Mouse (Mus musculus) ES-E14 (cell line): ENCODE data around the gene Yod1.

Experiments
- CHD2 ChIP-seq: IDR thresholded peaks from 2 replicates; pipeline ENCODE4 v1.6.1; 2014; ENCODE audit warnings: mild to moderate bottlenecking, low read depth, low read length, inconsistent platforms
- HCFC1 ChIP-seq: IDR thresholded peaks from 2 replicates; pipeline ENCODE4 v1.6.1; 2012; ENCODE audit warnings: low read length, inconsistent platforms, borderline replicate concordance; ENCODE audit not compliant: insufficient read depth
- MAFK ChIP-seq: IDR thresholded peaks from 2 replicates; pipeline ENCODE4 v1.6.1; 2014; ENCODE audit warnings: mild to moderate bottlenecking, low read depth, low read length, inconsistent platforms; ENCODE audit not compliant: insufficient read depth
- ZC3H11A ChIP-seq: IDR thresholded peaks from 2 replicates; pipeline ENCODE4 v1.6.1; 2012; ENCODE audit warnings: low read depth, mild to moderate bottlenecking, inconsistent platforms, low read length, borderline replicate concordance
- ZNF384 ChIP-seq: IDR thresholded peaks from 2 replicates; pipeline ENCODE4 v1.6.1; 2012; ENCODE audit warnings: low read depth, low read length, inconsistent platforms

DNA sequence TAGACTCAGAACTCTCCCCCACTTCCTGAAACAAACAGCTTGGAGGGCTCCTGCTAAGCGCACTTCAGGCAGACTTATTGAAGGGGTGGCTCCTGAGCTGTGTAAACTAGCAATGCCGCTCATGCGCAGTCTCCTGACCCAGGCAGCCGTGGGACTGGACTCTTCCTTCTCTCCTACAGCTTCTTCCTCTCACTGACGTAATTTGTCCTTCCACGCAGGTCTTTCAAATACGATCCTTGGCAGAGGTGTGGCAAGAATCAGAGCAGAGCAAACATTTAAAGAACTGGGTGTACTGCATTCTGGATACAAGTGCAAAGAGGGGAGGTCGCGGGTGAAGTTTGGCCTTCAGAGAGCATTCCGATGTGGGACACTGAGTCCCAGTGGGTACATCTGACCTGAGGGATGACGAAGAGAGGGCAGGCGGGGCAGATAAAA lies 46.9 kb downstream of the Yod1 start:
- TF ChIP-seq ZNF384: no peak
- TF ChIP-seq ZC3H11A: no peak
- no peak for TF ChIP-seq HCFC1
- TF ChIP-seq CHD2: no peak
- no peak for TF ChIP-seq MAFK
